Mouse (Mus musculus): ENCODE measurements at regions not wholly inside any gene's neighbourhood (a gene's known extent, or its start where the extent isn't known, plus 50 kb on each side); places are given as distances from the start of the nearest gene placed in this dataset.
"Not testable (repeated sequence)": the region's sequence is repeated elsewhere in the genome, so short reads cannot be mapped to it uniquely, and the experiment has no call there.

DNA sequence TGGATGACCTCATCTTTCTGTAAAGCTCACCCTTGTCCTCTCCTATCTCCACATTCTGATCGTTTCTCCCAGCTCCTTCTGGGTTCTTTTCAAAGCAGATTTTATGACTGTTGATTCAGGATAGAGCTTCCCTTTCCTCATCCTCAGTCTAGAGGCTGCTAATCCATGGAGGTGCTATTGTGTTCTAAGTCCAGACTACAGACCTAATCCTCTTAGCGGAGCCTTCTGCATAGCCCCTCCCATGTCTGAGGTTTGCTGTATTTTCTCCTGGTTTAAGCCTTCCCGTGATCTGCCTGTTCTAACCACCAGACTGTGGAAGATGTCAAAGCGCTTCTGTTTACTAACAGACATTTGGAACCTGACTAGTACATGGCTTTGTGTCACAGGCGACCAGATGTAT lies 294.0 kb upstream of the Cdh4 start:
- no peaks in the 10 kb centered on the region for H3K4me1 ChIP-seq (ENCODE audit: insufficient read depth, low read depth, low read length)
- no peak for ATAC-seq (ENCODE audit: extremely low read depth, insufficient number of reproducible peaks, low FRiP score, poor library complexity, severe bottlenecking)
- H3K27me3 ChIP-seq (ENCODE audit: insufficient read depth, low read length) = no peaks in the 10 kb centered on the region
- H3K36me3 ChIP-seq (replicated peaks) = no peaks in the 10 kb centered on the region
- H3K9me3 ChIP-seq (replicated peaks) = peaks cover 69% of the 10 kb centered on the region
- no peak for TF ChIP-seq CTCF (IDR thresholded peaks at IDR 0.05; ENCODE audit: low read depth, low read length)
- TF ChIP-seq GATA2 (IDR thresholded peaks at IDR 0.05; ENCODE audit: borderline replicate concordance, low read depth, low read length) = no peak
- no peak for TF ChIP-seq POLR2AphosphoS5 (IDR thresholded peaks at IDR 0.05; ENCODE audit: insufficient replicate concordance, low read depth, low read length)
- no peak for TF ChIP-seq TAL1 (conservative IDR thresholded peaks at IDR 0.05; ENCODE audit: low read depth, low read length)
- no peak for TF ChIP-seq GATA1 (IDR thresholded peaks at IDR 0.05; ENCODE audit: borderline replicate concordance, low read length)
- no peak overlapping the region for H3K4me3 ChIP-seq (ENCODE audit: low read depth, low read length)
- DNase-seq (ENCODE audit: low spot score) = no peak

DNA sequence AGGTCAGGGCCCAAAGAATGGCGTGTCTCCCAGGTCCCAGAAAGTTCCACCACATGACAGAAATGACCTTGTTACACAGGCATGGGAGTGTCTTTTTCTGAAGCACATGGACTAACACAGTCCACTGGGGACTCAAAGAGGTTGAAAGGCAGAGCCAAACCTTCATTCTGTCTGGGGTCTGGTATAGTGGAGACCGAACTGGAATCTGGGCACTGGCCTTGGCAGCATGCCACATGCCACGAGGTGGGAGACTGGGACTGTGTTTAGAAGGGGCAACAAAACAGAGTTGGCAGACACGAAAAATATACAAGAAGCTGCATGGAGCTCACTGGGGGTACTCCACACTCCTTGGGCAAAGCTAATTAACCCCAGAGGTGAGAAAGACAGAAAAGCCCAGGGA lies 293.6 kb upstream of the Cdh4 start:
- H3K27me3 ChIP-seq (ENCODE audit: insufficient read depth, low read length) = no peaks in the 10 kb centered on the region
- H3K9me3 ChIP-seq (replicated peaks) = peaks cover 69% of the 10 kb centered on the region
- no peak for DNase-seq (ENCODE audit: low spot score)
- no peaks in the 10 kb centered on the region for H3K36me3 ChIP-seq (replicated peaks)
- ATAC-seq (ENCODE audit: extremely low read depth, insufficient number of reproducible peaks, low FRiP score, poor library complexity, severe bottlenecking) = no peak
- TF ChIP-seq GATA2 (IDR thresholded peaks at IDR 0.05; ENCODE audit: borderline replicate concordance, low read depth, low read length) (no peak), POLR2AphosphoS5 (IDR thresholded peaks at IDR 0.05; ENCODE audit: insufficient replicate concordance, low read depth, low read length) (no peak), TAL1 (conservative IDR thresholded peaks at IDR 0.05; ENCODE audit: low read depth, low read length) (no peak), GATA1 (IDR thresholded peaks at IDR 0.05; ENCODE audit: borderline replicate concordance, low read length) (no peak), CTCF (IDR thresholded peaks at IDR 0.05; ENCODE audit: low read depth, low read length) (no peak)
- no peak overlapping the region for H3K4me3 ChIP-seq (ENCODE audit: low read depth, low read length)
- no peaks in the 10 kb centered on the region for H3K4me1 ChIP-seq (ENCODE audit: insufficient read depth, low read depth, low read length)

DNA sequence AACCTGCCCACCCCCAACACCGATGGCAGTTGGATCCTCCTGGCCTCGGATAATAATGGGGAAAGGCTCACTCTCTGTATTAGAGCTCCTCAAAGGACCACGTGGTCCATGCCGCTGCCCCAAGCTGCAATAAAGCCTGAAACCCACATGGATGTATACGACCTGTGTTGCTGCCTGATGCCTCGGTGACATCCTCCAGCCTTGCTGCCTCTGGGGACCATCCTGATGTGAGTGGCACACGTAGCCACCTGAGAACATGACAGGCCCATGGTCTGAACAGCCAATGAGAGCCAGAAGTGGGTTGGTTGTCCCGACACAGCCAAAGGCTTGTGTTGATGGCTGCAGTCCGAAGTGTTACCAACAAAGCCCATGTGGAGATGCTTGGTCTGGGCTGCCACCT lies 283.4 kb upstream of the Cdh4 start:
- Histone ChIP-seq H3K36me3 (replicated peaks) (no peaks in the 10 kb centered on the region), H3K9me3 (replicated peaks) (peaks cover 52% of the 10 kb centered on the region), H3K27me3 (ENCODE audit: insufficient read depth, low read length) (no peaks in the 10 kb centered on the region), H3K4me1 (ENCODE audit: insufficient read depth, low read depth, low read length) (no peaks in the 10 kb centered on the region), H3K4me3 (ENCODE audit: low read depth, low read length) (no peak overlapping the region)
- TF ChIP-seq GATA2 (IDR thresholded peaks at IDR 0.05; ENCODE audit: borderline replicate concordance, low read depth, low read length) (no peak), POLR2AphosphoS5 (IDR thresholded peaks at IDR 0.05; ENCODE audit: insufficient replicate concordance, low read depth, low read length) (no peak), CTCF (IDR thresholded peaks at IDR 0.05; ENCODE audit: low read depth, low read length) (no peak), GATA1 (IDR thresholded peaks at IDR 0.05; ENCODE audit: borderline replicate concordance, low read length) (no peak), TAL1 (conservative IDR thresholded peaks at IDR 0.05; ENCODE audit: low read depth, low read length) (no peak)
- ATAC-seq (ENCODE audit: extremely low read depth, insufficient number of reproducible peaks, low FRiP score, poor library complexity, severe bottlenecking) = no peak
- no peak for DNase-seq (ENCODE audit: low spot score)

DNA sequence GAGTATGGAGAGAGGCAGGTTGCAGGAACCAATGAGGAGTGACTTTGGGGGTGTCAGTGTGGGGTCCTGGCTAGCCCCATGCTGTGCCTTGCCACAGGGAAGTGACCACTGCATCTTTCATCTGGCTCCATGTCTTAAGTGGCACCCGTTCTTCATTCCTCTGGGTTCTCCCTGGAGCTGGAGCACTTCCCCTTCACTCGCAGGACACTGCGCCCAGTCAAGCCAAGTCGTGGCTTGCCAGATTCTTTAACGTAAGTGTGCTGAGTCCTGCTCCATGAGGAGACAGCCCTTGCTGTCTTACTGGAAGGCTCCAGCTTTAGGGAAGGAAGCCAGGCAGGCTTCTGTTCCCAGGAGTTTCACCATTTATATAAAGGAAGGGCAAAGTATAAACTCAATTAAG lies 279.1 kb upstream of the Cdh4 start:
- no peak overlapping the region for H3K4me3 ChIP-seq (ENCODE audit: low read depth, low read length)
- H3K36me3 ChIP-seq (replicated peaks) = no peaks in the 10 kb centered on the region
- TF ChIP-seq POLR2AphosphoS5 (IDR thresholded peaks at IDR 0.05; ENCODE audit: insufficient replicate concordance, low read depth, low read length) (no peak), CTCF (IDR thresholded peaks at IDR 0.05; ENCODE audit: low read depth, low read length) (no peak), TAL1 (conservative IDR thresholded peaks at IDR 0.05; ENCODE audit: low read depth, low read length) (no peak), GATA2 (IDR thresholded peaks at IDR 0.05; ENCODE audit: borderline replicate concordance, low read depth, low read length) (no peak), GATA1 (IDR thresholded peaks at IDR 0.05; ENCODE audit: borderline replicate concordance, low read length) (no peak)
- H3K27me3 ChIP-seq (ENCODE audit: insufficient read depth, low read length) = no peaks in the 10 kb centered on the region
- H3K4me1 ChIP-seq (ENCODE audit: insufficient read depth, low read depth, low read length) = no peaks in the 10 kb centered on the region
- DNase-seq (ENCODE audit: low spot score) = no peak
- ATAC-seq (ENCODE audit: extremely low read depth, insufficient number of reproducible peaks, low FRiP score, poor library complexity, severe bottlenecking) = no peak
- H3K9me3 ChIP-seq (replicated peaks) = peaks cover 76% of the 10 kb centered on the region

DNA sequence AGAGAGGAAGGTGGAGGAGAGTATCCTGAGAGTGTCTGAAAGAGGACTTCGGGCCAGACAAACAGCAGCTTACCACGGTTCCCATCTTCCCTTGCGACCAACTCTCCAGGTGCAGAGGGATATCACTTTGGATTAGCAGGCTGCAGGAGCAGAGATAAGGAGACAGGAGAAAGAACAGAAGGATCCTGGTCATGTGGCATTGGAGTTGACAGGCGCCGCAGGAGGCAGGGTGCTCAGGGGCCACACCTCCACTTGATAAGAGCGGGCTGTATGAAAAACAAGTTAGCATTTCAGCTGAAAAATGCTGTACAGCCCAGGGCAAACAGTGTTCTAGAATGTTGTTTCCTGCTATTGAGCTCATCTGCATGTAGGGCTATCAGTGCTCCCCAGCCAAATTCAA lies 272.1 kb upstream of the Cdh4 start:
- Histone ChIP-seq H3K4me3 (ENCODE audit: low read depth, low read length) (no peak overlapping the region), H3K4me1 (ENCODE audit: insufficient read depth, low read depth, low read length) (no peaks in the 10 kb centered on the region), H3K27me3 (ENCODE audit: insufficient read depth, low read length) (no peaks in the 10 kb centered on the region), H3K9me3 (replicated peaks) (peaks cover 49% of the 10 kb centered on the region), H3K36me3 (replicated peaks) (no peaks in the 10 kb centered on the region)
- TF ChIP-seq POLR2AphosphoS5 (IDR thresholded peaks at IDR 0.05; ENCODE audit: insufficient replicate concordance, low read depth, low read length) (no peak), CTCF (IDR thresholded peaks at IDR 0.05; ENCODE audit: low read depth, low read length) (no peak), TAL1 (conservative IDR thresholded peaks at IDR 0.05; ENCODE audit: low read depth, low read length) (no peak), GATA1 (IDR thresholded peaks at IDR 0.05; ENCODE audit: borderline replicate concordance, low read length) (no peak), GATA2 (IDR thresholded peaks at IDR 0.05; ENCODE audit: borderline replicate concordance, low read depth, low read length) (no peak)
- ATAC-seq (ENCODE audit: extremely low read depth, insufficient number of reproducible peaks, low FRiP score, poor library complexity, severe bottlenecking) (no peak), DNase-seq (ENCODE audit: low spot score) (no peak)

DNA sequence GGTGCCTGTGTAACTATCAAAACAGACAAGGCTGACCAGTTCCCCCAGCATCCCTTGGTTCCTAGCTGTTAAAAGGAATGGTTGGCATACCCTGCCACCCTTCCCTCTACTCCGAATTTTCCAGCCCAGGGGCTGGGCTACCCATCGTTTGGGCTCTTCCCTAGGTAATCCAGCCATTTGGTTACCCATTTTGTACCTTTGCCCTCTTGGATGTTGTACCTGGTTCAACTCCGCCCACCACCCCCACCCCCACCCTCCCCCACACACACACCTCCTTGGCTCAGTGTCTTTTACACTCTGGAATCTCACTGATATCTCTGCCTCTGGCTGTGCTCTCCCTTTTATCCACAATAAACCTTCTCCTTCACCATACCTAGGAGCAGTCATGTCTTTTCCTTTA lies 271.6 kb upstream of the Cdh4 start:
- Histone ChIP-seq H3K4me3 (ENCODE audit: low read depth, low read length) (no peak overlapping the region), H3K4me1 (ENCODE audit: insufficient read depth, low read depth, low read length) (no peaks in the 10 kb centered on the region), H3K9me3 (replicated peaks) (peaks cover 47% of the 10 kb centered on the region), H3K27me3 (ENCODE audit: insufficient read depth, low read length) (no peaks in the 10 kb centered on the region), H3K36me3 (replicated peaks) (no peaks in the 10 kb centered on the region)
- DNase-seq (ENCODE audit: low spot score) = no peak
- TF ChIP-seq GATA2 (IDR thresholded peaks at IDR 0.05; ENCODE audit: borderline replicate concordance, low read depth, low read length) = no peak
- ATAC-seq (ENCODE audit: extremely low read depth, insufficient number of reproducible peaks, low FRiP score, poor library complexity, severe bottlenecking) = no peak

DNA sequence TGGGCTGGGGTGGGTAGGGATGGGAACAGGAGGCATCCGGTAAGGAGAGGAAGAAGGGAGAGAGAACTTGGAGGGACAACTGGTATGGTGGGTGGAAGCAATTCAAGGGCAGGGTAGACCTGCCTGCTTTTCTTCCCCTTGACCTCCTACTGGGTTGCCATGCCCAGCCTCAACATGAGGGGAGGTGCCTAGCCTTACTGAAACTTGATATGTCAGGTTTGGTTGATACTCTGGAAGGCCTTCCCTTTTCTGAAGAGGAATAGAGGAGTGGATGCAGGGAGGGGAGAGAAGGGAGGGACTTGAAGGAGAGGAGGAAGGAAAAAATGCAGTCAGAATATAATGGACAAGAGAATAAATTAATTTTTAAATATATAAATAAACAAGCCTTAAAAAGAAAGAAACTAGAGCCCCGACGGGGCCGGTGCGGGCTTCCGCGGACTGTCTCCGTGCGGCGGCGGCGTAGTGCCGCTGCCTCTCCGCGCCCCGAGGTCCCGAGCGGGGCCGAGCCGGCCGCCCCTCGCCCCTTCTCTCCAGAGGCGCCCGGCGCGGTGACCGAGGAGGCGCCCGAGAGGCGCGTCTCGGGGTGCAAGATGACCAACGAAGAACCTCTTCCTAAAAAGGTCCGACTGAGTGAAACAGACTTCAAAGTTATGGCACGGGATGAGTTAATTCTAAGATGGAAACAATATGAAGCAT lies 265.2 kb upstream of the Cdh4 start:
- not testable (repeated sequence) for H3K36me3 ChIP-seq (replicated peaks); H3K27me3 ChIP-seq (ENCODE audit: insufficient read depth, low read length); H3K4me1 ChIP-seq (ENCODE audit: insufficient read depth, low read depth, low read length); DNase-seq (ENCODE audit: low spot score); ATAC-seq (ENCODE audit: extremely low read depth, insufficient number of reproducible peaks, low FRiP score, poor library complexity, severe bottlenecking); H3K4me3 ChIP-seq (ENCODE audit: low read depth, low read length)
- peaks cover 38% of the 10 kb centered on the region for H3K9me3 ChIP-seq (replicated peaks)
